Mouse (Mus musculus): ENCODE data around the gene Scamp2.

The Scamp2 gene

DNA sequence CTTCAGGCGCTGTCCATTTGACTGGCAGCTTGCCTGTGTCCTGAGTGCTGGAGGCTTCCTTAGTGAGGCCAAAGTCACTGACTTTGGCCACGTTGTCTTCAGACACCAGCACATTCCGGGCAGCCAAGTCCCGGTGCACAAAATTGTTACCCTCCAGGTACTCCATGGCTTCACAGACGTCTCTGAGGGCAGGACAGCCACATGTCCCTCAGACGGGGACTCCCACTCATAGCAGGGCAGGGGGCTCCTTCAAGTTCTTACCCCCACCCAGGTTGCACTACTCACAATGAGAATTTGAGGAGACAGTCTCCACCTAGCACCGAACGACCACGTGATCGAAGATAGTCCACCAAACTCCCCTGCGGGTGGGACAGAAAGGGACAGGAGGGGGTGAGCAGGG, 67.1 kb downstream of the Scamp2 start:
- no peak for DNase-seq (ENCODE audit: low spot score)

DNA sequence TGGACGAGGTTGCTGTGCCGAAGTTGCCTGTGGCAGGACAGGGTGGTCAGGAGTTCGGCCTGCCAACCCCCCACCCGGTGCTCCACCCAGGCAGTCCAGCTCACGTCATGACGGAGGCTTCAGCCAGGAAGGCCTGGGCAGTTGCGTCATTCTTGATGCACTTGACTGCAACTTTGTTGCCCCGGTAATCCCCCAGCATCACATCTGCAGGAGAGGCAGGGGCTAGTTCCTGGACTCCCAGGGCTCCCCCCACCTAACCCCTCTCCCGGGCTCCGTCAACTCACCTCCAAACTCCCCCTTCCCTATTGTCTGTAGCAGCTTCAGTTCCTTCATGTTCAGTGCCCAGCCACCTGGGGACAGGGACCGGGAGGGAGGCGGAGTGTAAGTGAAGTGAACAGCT, 68.0 kb downstream of the Scamp2 start:
- DNase-seq (ENCODE audit: low spot score): no peak

DNA sequence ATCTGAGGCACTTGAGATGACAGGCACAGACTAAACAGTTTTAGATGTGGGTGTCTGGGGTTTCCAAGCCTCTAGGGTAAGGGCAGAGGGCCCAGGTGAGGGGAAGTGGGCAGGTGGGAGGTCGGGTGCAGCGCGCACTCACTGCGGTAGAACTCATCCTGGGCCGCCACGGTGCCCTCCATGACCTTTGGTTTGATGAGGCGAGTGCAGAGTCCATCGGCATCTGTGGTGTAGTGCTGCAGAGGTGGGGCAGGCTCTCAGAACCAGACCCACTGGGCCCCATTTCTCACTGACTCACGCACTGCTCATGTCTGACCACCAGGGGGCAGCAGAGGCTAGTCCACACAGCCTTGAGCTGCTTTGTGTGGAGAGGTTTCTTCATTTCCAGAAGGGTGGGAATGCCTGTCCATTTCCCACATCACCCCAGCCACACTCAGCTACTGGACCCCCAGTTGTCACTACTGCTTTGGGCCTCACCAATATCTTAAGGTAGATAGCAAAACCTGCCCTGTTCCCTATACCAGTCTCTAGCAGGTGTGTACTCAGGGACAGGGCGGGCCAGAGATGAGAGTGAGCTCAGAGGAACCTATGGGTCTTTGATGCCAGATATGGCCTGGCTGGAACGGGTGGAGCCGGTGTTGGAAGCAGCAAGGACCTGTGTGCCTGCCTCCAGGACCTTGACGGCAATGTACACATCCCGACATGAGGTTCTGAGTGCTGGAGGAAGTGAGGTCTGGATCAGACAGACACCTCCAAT, 68.6 kb downstream of the Scamp2 start:
- DNase-seq (ENCODE audit: low spot score): peak; percentile 74

DNA sequence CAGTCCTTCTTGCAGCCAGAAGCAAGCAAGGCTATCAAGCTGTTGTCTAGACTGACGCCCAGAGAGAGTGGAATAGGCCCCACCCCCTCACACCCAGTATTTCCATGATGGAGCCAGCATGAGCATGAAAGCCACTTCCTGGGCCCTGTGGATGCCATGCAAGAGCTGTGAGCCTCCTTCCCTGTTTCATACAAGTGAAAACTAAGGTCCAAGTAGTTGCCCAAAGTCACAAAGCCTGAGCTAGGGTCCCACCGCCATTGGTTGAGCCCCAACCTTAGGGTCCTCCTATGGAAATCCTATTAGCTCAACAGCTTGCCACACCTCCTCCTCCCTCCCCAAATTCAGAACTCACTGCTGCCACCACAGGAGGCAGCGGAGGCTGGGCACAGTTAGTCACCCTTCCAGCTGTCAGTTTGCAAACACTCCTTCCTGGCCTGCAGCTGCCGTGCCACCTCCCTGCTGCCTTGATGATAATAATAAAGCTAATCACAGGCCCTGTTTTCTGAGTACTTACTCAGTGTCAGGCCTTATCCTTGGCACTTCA, 72.8 kb downstream of the Scamp2 start:
- peak; percentile 38 for DNase-seq (ENCODE audit: low spot score)

DNA sequence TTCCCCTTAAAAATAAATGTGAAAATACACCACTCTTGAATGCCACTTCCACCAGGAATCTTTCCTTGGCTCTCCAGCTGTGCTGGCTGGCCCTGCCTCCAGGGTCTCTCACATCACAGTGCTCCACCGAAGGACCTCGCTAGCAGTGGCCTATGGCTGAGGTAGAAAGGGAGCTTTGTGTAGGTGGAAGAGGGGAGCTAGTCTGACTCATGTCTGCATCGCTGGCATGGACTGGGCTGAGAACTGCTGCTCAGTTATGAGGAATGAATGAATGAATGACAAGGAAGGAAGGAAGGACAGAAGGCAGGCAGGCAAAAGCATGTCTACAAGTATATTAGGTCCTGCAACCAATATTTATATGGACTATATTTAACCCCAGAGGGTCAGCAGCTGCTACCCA, 76.5 kb downstream of the Scamp2 start:
- DNase-seq (ENCODE audit: low spot score): no peak

DNA sequence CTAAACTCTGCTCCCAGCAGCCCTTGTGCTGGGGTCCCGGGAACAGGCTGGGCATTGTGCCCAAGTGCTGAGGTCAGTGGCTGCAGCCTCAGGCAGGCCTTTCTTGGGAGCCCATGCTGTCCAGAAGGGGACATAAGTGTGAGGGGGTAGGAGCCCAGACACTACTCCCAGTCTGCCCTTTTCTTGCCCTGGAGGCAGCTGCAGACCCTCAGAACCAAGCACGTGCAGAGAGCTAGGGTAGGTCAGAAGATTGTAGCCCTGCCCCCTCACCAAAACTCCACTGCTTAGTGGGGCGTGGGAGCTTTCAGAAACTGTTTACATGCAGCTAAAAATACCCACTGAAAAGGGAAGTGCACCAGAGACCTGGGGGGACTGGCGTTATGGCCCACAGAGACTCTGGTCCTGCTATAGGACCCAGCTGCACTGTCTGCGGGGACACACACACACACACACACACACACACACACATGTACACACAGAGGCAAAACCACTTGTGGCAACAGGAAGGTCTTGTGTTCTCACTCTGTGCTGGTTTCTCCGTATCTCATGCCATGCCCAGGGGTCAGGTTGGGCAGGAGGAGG, 77.1 kb downstream of the Scamp2 start:
- DNase-seq (ENCODE audit: low spot score): no peak

Data from c-Kit-positive CD71-positive TER-119-positive erythroid progenitor cells, embryonic 14.5 days (primary cell).